Mouse (Mus musculus) gastrocnemius, postnatal 4 days (tissue): ENCODE measurements around the gene Olfr1173. TPM values are rescaled to one million over a fixed set of nuclear protein-coding genes. Genes with fewer than 3 reads are reported as not detected.

Experiments used
- DNase-seq, 2 experiments: peaks; one replicate each; pipeline ENCODE4 v3.0.0; 2021 to 2022; ENCODE audit warnings: low spot score in 2 of 2, mixed read lengths in 2 of 2
- long read RNA-seq, 2 experiments: library from polyadenylated mRNA; stranded (forward); transcript quantifications; one replicate each; pipeline ENCODE4 v2.0.0; 2021
- total RNA-seq, 2 experiments: library from RNA; stranded (reverse); gene quantifications; 2 replicates each; pipeline ENCODE4 v1.2.3; 2021

Olfr1173 gene
- total RNA-seq, result not detected
- long read RNA-seq, experiment 1, result 0 reads
- long read RNA-seq, experiment 2, result 0 reads

- no peak for DNase-seq
Measured at GRCm38 (mm10) chr2:88279775-88280174, at the start of gene Olfr1173. TSS of gene Olfr1173 (minus strand) at chr2:88279875.

GRCm38 (mm10) chr2:88327115-88327514 lies 47.4 kb upstream of the Olfr1173 start, which contains the start of gene Olfr1175-ps:
TSS of gene Olfr1175-ps (minus strand) at chr2:88327215.
- no peak for DNase-seq

- no peak for DNase-seq
Measured at GRCm38 (mm10) chr2:88315035-88315434, 35.4 kb upstream of the Olfr1173 start, which contains the start of gene Olfr1174-ps. TSS of gene Olfr1174-ps (minus strand) at chr2:88315135.

- no peak for DNase-seq
Measured at GRCm38 (mm10) chr2:88228234-88228633, 51.4 kb downstream of the Olfr1173 start, which contains the start of gene Olfr1170. TSS of gene Olfr1170 (minus strand) at chr2:88228334.

Other genes starting within 250 kb of the Olfr1173 start
- gene Olfr73, start 242.2 kb downstream of the Olfr1173 start, total RNA-seq, result not detected
- gene Olfr1162, start 228.7 kb downstream of the Olfr1173 start, total RNA-seq, result not detected
- not detected for gene Olfr1163, start 208.0 kb downstream of the Olfr1173 start, total RNA-seq
- gene Olfr1164, start 185.9 kb downstream of the Olfr1173 start, total RNA-seq, result not detected
- not detected for gene Olfr1166, start 151.6 kb downstream of the Olfr1173 start, total RNA-seq
- gene Olfr1167, start 124.7 kb downstream of the Olfr1173 start, total RNA-seq, result not detected
- gene Olfr1168, start 98.0 kb downstream of the Olfr1173 start, total RNA-seq, result not detected
- gene Olfr1170, start 51.5 kb downstream of the Olfr1173 start, total RNA-seq, result not detected
- gene Olfr1174-ps, start 35.3 kb upstream of the Olfr1173 start, total RNA-seq, result not detected
- gene Olfr1175-ps, start 47.3 kb upstream of the Olfr1173 start, total RNA-seq, result not detected
- not detected for gene Olfr1176, start 56.8 kb upstream of the Olfr1173 start, total RNA-seq
- gene Olfr1177-ps, start 66.6 kb upstream of the Olfr1173 start, total RNA-seq, result not detected
- not detected for gene Olfr1178, start 107.2 kb upstream of the Olfr1173 start, total RNA-seq
- gene Olfr1179, start 126.6 kb upstream of the Olfr1173 start, total RNA-seq, result not detected
- gene Olfr1180, start 139.3 kb upstream of the Olfr1173 start, total RNA-seq, result not detected
- gene Olfr1181, start 146.3 kb upstream of the Olfr1173 start, total RNA-seq, result not detected
- gene Gm13757, start 169.3 kb upstream of the Olfr1173 start, total RNA-seq, result not detected
- not detected for gene Olfr1183, start 175.0 kb upstream of the Olfr1173 start, total RNA-seq
- not detected for gene Olfr1184, start 203.7 kb upstream of the Olfr1173 start, total RNA-seq
- gene Olfr1185-ps1, start 213.4 kb upstream of the Olfr1173 start, total RNA-seq, result not detected
- not detected for gene Olfr1186, start 238.7 kb upstream of the Olfr1173 start, total RNA-seq